Mouse (Mus musculus) frontal cortex, adult 2 months (tissue): Measurements from ENCODE around the gene Rnf186. TPM values are rescaled to one million over a fixed set of nuclear protein-coding genes. Genes with fewer than 3 reads are reported as not detected.
"Not testable (repeated sequence)": the region's sequence is repeated elsewhere in the genome, so short reads cannot be mapped to it uniquely, and the experiment has no call there.

Source experiments
- DNase-seq, 2 experiments: peaks; one replicate each; pipeline ENCODE4 v3.0.0; 2022; ENCODE audit warnings: low spot score in 1 of 2; ENCODE audit errors: extremely low spot score in 1 of 2
- polyA plus RNA-seq: library from polyadenylated mRNA; depleted of rRNA; stranded (reverse); fragments of >200 nt; gene quantifications from 2 replicates; pipeline ENCODE4 v1.2.3, GENCODE M21; 2012

Gene Rnf186
- polyA plus RNA-seq, 1 experiment: not detected

DNA sequence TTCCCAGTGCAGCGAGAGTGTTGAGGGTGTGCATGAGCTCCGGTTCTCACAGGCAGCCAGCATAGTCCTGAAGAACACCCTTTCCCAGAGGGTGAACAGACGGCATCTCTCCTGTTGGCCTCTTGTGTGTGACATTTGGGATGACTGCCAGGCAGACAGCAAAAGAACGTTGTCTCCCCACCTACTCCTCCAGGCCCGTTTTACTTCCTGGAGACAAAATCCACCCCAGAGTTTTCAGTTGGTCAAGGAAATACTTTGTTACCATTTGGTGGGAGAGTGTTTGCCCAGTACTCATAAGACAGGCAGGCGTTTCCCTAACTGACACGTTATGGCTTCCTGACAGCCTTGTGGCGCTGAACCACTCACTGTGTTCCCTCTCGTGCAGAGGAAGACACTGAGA is 2.8 kb downstream of the Rnf186 start:
- DNase-seq: no peak

DNA sequence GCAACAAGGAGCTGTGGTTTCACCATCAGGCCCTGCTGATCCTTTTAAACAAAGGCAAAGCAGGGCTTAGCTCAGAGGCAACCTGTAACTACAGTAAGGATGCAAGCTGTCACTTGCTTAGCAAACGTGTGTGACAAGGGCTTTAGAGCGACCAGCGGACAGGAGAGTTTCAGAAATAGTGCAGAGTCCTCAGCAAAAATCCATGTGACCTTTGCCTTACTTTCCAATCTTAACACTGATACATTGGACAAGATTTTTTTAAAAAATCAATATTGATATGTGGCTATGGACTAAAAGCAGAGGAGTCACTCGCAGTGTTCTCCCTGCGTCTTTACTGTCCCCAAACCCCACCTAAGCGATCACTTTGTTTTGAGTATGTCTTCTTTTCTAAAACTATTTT is 4.5 kb downstream of the Rnf186 start:
- DNase-seq: no peak

DNA sequence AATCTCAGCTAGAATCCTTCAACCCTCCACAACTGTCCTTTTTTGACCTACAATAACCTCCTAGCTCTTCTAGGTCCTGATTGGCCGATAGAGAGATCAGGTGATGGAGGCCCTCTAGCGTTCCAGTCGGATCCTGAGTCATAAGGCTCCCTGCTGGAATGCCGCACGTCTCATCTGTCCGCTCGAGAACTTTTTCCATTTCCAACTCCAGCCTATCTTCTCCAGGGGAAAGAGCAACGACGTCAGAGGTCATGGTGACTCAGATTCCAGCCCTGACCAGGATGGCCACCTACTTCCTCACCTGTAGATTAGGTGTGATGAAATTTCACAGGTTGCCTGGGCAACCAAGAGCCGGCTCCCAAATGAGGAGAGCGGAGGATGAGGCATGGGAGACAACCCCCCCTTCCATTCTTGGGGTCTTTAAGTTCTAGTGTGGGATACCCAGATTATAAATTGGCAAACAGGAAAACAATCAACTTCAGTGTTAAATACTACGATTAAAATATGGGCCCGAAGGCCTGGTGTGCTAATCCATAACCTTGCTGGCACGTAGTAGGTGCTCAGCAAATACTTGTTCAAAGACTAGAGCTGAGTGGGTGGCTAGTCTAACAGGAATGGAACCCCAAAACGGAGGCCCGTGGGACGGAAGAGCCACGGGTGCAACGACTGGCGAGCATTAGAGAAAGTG is 5.4 kb downstream of the Rnf186 start:
- peak in 1 of 2 experiments; percentile 57 for DNase-seq

DNA sequence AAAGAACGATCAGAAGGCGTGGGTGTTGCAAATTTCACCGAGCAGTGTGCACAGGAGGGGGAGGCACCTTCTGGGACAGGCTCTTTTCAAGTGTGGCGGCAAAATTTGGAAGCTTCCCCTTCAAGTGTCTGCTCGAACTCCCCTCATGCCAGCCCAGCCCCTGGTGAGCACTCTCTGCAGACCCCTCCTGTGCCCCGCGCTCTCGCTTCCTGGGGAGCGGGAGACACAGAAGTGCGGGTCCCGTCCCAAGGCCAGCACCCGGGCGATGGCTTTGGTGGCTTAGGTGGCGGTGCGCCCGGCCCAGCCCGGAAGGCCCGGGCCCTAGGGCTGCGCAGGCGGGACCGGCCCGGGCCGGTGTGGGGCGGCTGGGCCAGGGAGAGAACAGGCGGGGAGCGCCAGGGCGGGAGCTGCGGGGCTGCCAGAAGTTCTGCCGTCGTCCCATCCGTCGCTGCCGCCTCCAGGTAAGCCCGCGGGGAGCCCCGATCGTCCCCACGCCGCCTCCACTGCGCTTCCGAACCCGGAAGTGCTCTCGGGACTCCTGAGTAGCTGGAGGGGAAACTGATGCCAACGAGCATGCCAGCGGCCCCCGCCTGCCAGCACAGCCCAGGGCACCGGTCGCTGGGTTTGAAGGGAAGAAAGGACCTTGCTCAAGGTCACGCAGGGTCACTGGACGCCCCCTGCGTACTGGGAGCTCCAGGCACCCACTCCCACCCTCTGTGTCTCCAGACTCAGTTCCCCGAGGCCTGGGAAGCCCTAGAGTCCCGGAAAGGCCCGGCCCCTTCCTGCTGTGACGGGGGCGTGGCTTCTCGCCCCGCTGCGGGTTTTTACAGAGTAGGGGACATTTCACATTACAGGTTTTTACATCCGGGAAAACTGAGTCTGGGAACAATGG is 6.2 kb downstream of the Rnf186 start, which contains the start of gene Tmco4:
Gene Tmco4, plus strand, starts transcription at position 62 of the 892 bp plus-strand sequence.
- DNase-seq: peak in 1 of 2 experiments; percentile 69

DNA sequence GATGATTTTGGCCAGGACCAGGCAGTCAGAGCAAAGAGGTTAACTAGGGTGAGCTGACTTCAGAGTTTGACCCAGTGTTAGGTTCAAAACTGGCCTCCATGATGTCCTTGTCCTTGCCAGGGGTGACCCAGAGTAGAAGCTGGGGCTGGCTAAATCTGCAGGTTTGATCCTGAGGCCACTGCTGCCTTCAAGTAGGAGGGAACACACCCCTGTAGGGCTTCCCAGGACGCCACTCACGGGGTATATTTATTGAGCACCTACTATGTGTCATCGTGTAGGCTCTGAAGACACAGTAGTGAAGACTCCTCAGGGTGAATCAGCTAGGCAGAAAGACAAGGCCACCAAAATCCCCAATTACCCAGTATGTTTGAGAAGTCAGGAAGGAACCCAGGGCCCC is 6.8 kb downstream of the Rnf186 start:
- DNase-seq: no peak

DNA sequence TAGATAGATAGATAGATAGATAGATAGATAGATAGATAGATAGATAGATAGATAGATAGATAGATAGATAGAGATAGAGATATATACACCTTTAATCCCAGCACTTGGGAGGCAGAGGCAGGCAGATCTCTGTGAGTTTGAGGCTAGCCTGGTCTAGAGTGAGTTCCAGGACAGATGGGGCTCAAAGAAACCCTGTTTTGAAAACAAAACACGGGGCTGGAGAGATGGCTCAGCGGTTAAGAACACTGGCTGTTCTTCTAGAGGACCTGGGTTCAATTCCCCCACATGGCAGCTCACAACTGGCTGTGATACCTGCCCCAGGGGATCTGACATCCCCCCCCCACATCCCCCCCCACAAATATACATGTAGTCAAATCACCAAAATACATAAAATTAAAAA is 7.6 kb downstream of the Rnf186 start:
- not testable (repeated sequence) for DNase-seq

DNA sequence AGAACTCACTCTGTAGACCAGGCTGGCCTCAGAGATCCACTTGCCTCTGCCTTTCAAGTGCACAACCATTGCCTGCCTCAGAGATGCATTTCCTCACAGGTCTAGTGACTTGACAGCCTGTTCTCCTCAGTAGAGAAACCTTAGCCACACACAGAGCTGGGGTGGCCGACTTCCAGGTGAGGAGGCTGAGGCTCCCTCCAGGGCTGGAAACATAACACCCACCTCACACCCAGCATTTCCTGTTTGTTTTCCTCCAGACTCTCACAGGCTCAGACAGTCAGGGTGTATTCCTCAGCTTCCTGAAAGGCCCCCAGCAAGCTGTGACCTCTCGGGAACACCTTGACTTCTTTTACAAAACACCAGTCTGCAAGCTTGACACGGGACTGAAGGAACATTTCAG is 8.3 kb downstream of the Rnf186 start:
- DNase-seq: no peak

DNA sequence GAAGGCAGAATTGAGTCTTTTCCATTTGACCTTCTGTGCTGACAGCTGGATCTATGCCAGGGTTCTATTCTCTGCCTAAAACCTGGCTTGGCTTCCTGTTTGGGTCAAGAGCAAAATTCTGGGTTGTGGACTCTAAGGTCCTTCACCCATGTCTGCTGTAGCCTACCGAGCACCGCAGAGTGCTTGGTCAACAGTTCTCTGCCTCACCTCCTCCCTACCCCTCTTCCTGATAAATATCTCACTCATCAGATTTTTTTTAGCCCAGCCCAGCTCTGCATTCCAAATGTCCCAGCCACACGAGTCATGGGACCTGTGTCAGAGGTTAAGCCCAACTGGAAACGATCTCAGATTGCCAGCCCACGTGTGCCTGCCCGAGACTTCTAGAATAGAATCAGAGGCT is 9.1 kb downstream of the Rnf186 start:
- no peak for DNase-seq

DNA sequence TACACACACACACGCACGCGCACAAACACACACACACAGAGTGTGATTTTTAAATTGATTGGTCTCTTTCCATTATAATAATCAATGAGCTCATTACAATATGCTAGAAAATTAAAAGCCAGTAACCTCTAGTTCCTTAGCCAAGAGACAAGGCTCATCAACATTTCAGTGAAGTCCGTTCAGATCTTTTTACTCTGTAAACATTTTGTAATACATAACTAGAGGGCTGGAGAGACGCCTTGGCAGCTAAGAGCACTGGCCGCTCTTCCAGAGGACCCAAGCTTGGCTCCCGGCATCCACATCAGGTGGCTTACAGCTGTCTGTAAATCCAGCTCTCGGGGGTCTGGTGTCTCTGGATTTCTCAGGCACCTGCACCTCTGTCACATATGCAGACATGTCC is 13.1 kb downstream of the Rnf186 start:
- DNase-seq: no peak

DNA sequence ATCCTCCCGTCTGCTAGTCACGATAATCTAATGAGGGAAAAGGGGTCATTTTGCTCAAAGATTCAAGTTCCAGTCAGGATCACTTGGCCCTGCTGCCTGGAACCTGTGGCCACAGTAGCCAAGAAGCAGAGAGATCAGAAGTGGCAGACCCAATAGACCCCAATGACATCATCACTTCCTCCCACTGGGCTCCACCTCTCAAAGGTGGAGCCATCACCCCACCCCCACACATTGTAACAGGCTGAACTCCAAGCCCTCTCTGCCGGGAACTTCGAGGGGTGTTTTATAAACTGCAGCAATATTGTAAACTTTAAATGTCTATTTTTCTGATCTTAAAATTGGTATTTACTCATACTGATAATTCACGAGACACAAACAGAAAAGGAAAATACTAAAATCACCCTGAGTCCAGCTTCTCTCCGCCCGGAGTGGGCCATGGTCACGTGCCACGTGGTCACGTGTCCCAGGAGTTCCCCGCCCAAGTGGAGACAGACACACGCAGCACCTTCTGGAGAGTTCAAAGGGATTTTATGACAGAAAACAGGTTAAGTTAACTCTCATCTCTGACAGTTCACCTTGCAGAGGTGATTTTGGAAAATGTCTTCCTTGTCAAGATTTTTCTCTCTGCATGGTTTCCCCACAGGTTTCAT is 14.0 kb downstream of the Rnf186 start:
- no peak for DNase-seq

DNA sequence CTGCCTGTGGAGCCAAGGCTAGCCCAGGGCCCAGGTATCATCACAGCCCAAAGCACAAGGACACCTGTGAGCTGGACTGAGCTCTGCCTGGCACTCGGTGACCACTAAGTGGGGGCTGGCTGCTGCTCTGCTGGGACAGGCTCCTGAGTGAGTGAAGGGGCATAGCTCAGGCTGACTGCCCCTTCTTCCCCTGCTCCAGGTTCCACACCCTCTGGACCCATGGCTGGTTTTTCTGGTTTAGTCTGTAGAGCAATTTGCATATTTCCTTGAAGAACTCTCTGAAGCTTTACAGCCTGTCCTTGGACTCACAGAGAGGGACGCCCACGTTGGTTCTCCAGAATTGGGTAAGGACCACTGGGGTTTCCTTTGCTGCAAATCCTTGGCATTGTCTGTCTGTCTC is 16.5 kb downstream of the Rnf186 start:
- DNase-seq: no peak

DNA sequence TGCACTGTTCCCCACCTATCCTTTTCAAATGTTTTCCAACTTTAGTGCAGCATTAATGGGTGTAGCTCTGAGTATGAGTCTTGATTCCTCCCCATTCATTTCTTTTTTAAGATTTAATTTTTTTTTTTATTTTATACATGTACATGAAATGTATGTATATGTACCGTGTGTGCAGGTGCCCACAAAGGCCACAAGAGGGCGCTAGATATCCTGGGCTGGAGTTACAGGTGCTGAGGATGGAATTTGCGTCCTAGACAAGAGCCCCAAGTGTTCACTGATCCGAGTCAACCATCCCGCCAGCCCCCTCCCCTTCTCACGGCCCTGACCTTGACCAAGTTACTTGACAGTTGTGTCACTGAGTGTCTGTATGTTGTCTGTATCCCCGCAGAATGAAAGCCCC is 17.8 kb downstream of the Rnf186 start:
- no peak for DNase-seq

DNA sequence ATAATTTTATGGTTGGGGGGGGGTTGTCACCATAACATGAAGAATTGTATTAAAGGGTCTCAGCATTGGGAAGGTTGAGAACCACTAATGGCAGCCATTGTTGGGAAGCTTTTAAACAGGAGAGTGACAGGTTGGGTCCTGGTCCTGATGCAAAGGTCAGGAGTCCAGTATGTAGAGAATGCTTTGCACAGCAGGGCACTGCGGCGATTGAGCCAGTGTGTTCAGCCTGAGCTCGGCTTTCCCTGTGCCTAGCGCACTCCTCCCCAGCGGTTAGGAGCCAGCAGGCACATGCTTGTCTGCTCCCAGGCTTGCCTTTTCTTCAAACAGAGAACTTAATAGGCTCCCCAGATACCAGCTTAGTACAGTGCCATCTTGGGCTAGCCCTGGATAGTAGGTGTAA is 19.4 kb downstream of the Rnf186 start:
- DNase-seq: no peak

DNA sequence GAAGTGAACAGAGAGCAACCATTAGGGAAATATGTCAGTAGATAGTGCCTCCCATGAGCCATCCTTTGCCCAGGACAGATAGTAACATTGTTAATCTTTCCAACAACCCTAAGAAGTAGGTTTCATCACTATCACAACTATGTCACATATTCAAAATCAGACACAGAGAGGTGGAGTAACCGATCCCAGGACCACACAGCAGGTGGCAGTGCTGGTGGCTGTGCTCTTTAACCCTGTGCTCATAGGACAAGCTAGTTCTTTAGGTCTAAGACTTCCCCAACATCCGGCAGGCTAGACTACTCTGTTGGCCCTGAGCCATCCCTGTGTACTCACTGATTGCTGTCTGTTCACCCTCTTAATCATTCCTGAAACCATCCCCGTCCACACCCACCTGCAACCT is 27.5 kb downstream of the Rnf186 start:
- no peak for DNase-seq

DNA sequence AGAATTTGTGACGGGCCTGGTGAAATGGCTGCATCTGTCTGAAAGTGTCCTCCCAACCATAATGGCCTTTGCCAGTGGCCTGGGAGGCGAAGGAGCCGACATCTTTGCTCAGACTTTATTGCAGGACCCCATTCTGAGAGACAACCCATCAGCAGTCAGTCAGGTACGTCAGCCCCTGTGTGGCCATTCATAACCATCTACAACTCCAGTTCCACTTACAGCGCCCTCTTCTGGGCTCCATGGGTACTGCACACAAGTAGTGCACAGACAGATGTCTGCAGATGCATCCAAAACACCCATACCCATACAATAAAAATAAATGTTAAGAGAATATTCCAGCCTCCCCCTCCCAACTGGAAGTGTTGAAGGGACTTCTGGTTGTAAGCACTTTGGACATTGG is 29.5 kb downstream of the Rnf186 start:
- no peak for DNase-seq

DNA sequence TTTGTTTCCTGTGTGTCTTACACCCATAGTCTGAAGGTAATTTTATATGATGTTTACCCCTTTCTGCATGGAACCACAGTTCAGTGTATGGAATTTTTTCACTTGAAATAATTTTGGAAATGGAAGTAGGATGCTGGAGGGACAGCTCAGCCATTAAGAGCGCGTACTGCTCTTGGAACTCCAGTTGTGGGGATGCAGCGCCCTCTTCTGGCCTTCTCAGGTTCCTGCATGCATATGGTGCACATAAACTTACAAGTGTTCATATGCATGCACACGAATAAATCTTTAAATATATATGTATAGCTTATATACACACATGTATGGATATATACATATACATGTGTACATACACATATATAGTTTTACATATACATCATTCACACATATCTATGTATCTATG is 30.2 kb downstream of the Rnf186 start:
- no peak for DNase-seq

DNA sequence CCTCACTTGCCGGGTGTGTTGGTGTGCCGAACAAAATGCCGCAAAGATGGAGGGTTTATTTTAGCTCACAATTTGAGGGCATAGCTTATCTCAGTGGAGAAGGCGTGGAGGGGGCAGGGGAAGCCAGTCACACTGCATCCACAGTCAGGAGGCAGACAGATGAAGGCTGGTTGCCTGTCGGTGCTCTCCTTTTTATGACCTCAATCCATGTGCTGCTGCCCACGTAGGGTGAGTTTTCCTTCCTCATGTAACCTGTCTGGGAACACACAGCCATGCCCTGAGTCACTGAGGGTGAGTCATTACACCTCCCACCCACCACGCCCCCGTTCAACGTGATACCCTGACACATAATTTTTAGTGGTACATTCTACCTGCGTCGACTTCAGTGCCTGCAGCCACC is 31.7 kb downstream of the Rnf186 start:
- peak; percentile 39 to 69 for DNase-seq

DNA sequence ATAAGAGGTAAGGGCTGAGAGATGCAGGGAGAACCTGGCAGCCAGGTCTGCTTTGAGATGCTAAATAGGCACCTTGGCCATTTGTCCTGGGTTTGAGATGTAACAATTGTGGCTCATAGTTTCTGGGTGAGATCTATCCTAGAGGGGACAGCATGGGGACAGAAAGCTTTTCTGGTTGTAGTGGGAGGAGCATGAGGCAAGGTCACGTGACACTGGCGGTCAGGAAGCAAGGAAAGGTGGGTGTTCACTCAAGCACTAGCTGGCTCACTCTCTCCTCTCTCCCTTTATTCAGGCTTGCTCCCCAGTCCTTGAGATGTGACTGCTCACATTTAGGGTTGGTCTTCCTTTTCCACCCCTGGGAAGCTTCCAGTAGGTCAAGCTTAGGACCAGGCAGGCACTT is 34.1 kb downstream of the Rnf186 start:
- DNase-seq: no peak

DNA sequence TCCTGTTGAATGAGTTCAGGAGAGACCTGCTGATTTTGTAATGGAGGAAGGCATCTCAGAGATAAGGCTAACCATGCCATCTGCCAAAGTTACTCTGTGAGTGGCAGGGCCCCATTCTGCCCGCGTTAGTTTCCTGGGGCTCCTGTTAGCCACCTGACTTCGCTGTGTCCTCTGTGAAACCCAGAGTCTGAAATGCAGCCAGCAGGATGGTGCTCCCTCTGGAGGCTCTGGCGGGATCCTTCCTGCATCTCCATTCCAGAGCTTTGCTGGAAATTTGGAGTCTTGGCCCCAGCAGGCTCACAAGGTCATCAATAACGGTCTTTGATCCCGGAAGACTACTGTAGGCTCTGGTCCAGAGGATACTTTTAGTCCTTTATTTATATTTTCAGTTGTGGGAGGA is 34.5 kb downstream of the Rnf186 start:
- peak in 1 of 2 experiments; percentile 60 for DNase-seq

DNA sequence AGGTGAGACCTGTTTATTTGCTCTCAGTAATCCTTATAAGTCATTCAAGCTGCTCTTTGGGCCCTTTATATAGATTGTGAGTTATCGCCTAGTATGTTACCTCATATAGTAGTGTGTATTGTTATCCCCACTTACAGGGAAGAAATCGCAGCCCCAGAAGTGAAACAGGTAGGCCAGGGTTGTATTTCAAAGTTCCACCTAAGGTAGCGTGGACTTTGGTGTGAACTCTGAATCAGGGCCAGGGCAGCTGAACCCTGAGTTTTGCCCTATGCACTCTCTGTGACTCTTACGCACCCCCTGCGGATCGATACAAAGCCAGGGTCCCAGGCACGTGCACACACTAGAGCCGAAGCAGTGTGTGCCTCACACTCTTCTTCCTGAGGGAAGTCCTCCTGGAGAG is 37.2 kb downstream of the Rnf186 start:
- no peak for DNase-seq

DNA sequence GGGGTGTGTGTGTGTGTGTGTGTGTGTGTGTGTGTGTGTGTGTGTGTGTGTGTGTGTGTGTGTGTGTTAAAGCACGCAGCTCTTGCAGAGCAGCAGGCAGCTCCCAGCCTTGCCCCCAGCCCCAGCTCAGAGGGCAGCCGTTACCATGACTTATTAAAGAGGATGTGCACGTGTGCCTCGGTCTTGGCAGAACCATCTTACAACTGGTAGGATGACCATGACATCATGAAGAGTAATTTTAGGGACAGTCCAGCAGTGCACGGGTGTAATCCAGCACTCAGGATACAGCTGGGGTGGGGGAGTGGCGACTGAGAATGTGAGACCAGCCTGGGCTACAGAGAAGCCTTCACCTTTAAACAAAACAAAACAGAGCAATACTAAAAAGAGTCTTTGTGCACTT is 38.3 kb downstream of the Rnf186 start:
- no peak for DNase-seq

DNA sequence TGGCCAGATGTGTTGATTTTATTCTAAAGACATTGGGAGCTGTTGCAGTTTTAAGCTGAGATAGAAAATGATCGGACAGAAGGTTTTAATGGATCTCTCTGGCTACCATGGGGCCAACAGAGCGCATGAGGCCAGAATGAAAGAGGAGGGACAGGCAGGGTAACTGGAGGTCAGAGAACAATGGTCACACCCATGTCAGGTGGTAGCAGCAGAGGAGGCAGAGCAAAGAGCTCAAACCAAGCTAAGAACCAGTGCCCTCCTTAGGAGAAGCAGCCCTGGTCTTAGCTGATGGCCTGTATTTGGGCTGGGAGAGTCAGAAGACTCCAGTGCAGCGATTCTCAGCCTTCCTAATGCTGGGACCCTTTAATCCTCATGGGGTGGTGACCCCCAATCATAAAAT is 40.4 kb downstream of the Rnf186 start:
- DNase-seq: no peak
